Mouse (Mus musculus): ENCODE results near the gene Abcg8.

The Abcg8 gene

DNA sequence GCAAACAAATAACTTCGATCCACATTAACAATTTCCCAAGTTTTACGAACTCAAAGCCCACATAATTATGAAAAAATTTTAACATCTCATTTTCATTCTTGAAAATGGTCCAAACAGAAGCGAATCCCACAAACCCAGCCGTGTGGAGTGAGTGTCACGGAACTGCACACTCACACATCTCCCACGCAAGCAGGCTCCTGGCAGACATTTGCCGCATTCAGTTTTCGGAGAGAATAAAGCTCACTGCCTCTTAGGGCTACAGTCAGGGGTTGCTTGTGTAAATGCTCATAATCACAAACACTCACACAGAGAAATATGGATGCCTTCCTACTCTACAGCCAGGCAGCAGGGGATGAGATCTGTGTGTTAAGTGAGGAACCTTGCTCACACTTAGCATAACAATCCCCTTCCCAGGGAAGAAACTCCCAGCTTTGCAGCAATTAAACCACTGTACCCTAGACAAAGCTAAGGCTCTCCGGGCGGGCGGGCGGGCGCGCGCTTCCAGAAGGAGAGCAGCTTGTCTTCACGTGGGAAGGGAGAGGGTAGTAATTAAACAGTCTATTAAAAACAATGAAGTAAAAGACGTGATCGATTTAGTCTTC is 37.6 kb downstream of the Abcg8 start:
- DNase-seq (ENCODE audit: low spot score), result no peak

DNA sequence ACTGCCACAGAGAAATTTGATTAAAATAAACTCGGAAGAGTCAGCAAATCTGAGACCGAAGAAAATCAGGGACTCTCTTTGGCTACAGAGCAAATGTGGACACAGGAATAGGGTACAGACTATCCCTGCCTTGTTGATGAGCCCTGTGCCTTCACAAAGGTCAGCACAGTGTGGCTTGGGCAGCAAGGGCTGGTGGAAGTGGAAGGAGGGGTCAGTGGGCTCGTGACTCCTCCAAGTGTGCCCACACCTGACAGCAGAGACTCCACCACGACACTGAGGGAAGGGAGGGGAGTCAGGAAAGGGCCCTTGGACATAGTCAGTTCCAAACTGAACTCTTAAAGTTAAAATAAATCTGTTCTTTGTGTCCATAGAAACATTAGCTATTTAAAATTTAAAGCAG is 38.8 kb downstream of the Abcg8 start:
- DNase-seq (ENCODE audit: low spot score), result no peak

DNA sequence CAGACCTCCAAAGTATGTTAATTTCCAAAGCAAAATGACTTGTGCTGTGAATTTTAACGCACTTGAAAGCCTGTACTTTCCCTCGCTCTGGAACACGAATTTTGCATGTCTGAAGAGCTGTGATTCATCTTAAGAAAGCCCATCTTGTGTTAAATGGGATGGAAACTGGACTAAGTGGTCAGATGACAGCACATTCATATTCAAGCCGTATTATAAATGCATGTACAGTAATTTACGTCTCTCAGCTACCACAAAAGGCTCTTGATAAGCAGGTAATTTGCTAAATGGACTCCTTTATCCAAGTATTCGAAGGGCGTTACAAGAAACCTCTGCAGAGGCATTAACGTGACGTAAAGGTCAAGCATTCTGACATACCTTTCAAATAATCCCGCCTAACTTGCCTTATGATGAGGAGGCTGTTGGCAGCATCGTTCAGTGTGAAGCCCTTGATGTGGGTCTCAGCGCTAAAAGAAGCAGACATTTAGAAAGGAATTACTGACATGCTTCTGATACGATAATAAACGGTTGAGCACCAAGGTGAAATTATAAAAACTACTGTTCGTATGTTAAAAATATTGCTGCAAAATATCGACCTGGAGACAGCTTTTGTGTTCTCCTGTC is 40.3 kb downstream of the Abcg8 start:
- DNase-seq (ENCODE audit: low spot score), result no peak

DNA sequence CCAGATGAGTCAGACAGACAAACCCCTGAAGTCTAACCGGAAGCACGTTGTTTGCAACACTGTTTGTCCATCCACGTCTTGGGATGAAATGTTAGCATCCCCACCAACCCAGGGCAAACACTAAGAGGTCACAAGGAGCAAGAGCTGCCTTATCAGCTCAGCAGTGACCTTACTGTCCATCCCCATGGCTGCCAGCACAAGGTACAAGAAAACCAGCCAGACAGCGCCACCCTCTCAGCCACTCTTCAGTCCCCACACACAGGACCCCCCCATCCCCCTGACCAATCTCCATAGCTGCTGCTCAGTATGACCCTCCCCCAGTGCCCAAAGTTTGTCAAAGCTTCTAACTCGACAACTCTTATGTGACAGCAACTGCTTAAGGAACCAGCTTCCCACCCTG is 41.3 kb downstream of the Abcg8 start:
- no peak for DNase-seq (ENCODE audit: low spot score)

DNA sequence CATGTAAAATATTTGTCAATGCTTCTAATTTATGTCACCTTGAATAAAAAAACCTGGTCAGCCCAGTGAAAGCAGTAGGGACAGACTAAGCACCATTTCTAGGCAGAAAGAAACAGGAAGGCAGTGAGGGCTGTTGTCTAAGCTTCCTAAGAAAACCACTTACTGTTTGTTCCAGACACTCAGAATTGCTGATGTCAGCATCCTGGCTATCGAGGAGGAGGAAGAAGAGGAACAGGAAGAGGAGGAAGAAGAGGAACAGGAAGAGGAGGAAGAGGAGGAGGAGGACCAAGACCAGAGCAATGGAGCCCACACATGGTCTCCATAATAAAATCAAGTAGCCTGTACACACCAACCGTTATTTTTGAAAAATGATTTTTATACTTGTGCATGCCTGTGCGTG is 43.0 kb downstream of the Abcg8 start:
- DNase-seq (ENCODE audit: low spot score), result no peak

DNA sequence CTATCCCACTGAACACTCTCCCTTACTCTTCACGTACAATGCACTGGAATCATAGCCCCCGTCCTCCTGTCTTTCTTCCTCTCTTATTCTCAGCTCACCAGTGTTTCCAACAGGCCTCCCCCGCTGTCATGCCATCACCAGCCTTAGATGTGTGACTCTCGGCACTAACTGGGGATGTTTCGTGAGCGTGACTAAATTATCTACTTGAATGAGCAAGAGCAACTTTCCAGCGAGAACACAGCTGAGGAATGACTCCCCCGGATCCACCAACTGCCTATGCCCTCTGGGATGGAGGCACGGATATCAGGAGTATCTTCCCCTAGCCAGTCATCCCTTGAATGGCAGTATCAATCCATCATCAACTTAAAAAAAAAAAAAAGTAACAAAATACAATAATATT is 47.9 kb downstream of the Abcg8 start:
- DNase-seq (ENCODE audit: low spot score), result no peak

DNA sequence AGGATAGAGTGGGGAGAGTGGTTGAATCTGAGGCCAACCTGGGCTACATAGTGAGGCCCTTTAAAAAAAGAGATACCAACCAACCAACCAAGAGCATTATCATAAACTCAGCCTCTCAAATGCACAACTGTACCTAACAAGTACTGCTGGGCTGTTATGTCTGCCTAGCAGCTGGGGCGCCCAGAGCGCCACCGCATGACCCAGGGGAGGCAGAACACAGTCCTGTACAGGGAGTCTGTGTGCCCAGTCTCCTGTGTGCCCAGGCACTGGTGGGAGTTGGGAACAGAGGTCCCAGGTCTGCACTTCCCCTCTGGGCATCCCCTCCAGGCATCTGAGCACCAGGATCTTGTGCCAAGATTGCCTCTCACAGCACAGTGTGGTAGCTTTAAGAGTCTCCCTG is 49.1 kb downstream of the Abcg8 start:
- DNase-seq (ENCODE audit: low spot score), result no peak

DNA sequence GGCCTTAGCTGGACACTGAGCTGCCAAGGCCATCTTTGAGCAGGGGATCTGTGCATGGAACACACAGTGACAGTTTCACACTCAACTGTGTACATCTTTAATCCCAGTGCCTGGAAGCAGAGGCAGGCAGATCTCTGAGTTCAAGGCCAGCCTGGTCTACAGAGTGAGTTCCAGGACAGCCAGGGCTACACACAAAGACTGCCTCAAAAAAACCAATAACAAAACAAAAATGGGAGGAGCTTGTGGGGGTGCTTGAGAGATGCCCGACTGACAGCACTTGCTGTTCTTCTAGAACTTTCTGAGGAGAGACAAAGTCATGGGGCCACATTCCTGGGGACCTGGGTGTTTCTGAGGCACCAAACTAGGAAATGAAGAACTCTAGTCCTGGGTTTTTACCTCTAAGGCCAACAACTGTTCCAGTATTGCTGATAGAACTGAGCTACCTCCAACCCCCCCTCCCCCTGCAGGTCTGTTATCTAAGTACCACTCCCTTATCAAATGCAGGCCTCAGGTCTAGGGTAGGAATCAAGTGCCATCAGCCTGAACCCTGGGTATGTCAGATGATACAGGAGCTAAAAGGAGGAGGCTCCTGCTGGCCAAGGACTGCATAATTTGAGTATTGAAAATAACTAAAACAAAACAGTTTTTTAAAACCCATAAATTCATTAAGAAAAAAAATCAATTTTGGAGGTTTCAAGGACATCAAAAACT is 52.3 kb downstream of the Abcg8 start:
- peak; percentile 15 for DNase-seq (ENCODE audit: low spot score)

DNA sequence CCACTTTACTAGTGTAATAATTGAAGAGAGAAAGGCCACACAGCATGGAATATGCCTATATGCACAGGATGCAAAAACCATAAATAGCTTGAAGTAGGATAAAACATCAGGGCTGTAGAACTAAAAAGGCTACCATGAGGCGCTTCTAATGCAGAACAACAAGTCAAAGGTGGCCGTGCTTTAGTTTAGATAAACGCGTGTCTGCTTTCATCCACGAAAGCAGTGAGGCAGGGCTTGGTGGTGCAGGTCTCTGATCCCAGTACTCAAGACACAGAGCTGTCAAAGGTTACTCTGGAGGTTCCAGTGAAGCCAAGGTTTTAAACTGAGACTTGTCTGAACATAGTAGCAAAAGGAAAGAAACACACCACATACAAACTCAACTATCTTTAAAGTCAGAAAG is 53.0 kb downstream of the Abcg8 start:
- DNase-seq (ENCODE audit: low spot score), result no peak

DNA sequence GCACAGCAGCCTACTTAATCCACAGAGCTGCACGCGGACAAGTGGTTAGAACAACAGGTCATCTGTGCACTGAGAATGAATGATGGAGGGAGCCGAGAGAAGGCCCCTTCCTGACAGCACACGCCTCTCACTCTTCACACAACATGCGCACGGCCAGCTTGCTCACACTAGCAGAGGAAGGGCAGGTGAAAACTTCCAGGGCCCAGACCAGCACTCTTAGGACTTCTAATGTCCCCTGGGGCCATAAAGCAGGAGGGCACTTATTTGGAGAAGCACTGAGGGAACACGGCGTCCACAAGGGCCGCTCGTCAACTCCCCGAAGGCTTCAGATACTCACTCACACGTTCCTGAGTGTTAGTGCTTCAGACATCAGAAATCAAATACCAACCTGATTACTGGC is 55.3 kb downstream of the Abcg8 start:
- no peak for DNase-seq (ENCODE audit: low spot score)

DNA sequence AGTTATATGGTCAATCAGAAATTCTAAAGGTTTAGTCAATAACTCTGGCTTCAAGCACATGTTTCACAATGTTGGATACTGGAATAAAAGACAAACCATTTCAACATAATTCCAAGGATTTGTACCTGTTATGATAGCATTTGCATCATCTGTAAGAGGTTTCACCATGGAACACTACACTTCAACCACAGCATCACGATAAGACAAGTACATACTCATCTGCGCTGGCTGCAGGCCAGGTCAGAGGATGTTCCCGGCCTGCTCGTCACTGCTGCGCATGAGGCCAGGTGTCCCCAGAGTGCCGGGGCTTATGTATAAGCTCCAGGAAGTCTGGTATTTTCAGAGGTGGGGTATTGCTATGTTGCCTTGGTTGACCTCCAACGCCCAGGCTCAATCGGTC is 56.5 kb downstream of the Abcg8 start:
- peak; percentile 55 for DNase-seq (ENCODE audit: low spot score)

DNA sequence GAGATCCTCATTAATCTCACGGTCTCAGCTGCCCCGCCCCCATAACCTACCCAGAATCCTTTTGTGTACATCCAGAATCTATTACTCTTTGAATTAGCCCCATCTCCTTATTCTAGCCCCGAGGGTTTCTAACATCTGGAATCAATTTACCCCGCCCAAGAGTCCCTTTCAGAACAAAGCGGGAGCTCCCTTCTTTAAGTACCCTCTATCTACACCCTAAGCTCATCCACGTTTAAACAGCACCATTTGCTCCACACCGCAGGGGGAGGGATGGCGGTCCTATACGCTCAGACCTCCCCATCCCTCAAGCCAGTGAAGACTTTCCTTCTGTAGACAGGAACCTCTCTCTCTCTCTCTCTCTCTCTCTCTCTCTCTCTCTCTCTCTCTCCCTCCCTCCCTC is 60.6 kb downstream of the Abcg8 start:
- no peak for DNase-seq (ENCODE audit: low spot score)

DNA sequence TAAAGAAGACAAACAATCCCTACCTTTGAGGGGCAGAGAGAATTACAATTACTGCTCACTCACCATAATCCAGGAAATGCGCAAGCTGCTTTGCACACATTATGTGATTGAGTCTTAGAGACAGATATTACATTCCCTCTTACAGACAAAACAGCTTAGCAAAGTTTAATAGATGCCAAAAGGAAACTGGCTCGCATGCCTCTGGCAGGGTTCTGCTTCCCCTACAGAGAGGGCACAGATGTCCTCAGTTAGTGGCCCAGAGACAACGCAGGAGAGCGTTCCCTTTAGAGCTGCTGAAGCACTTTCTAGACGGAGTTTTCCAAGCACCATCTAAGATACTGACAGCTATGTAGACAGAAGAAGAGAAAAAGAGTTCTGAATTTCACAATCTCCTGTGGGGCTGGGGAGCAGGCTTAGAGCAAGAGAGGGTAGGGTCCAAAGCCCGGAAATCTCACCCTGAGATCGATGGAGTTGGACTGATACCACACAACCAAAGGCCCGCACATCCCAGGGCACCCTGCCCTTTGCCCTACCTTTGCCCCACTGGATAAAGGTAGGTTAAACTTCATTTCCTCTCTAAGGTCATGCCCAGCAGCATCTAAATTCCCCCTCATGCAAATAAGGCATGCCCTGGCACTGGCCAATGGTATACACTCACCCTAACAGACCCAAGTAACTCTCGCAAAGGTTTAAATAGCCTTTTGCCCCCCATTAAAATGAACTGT is 62.1 kb downstream of the Abcg8 start:
- no peak for DNase-seq (ENCODE audit: low spot score)

DNA sequence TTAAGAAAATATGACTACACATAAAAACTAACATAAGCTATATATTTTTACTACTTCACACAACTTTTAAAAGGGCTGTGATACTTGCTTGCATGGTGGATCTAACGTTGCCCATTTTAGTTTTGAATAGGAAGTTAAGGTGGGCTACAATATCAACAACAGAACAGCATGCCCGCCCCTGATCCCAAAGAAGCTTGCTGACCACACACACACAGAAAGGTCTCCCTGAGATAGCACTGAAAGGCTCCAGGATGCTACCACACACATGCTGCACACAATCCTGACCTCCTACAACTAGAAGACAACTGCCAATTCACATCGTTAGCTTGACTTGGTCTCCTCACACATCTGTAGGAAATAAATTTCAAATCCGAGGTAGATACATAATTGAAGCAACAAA is 68.2 kb downstream of the Abcg8 start:
- no peak for DNase-seq (ENCODE audit: low spot score)

DNA sequence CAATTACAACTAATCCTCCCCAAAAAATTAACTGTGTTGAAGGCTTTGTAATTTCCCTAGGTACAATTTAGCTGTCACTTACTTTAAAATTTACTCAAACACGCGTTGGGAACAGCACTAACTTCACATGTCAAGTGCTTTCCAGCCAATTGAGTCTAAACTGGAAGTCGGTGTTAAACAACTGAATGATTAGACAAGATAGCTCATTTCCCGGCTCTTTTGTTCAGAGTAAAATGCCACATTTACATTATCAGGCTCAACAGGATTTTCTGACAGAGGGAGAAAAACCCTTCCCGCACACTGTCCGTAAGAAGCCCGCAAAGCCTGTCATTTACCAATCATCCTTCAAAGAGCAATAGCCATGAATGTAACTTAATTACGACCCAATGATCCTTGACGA is 68.9 kb downstream of the Abcg8 start:
- no peak for DNase-seq (ENCODE audit: low spot score)

DNA sequence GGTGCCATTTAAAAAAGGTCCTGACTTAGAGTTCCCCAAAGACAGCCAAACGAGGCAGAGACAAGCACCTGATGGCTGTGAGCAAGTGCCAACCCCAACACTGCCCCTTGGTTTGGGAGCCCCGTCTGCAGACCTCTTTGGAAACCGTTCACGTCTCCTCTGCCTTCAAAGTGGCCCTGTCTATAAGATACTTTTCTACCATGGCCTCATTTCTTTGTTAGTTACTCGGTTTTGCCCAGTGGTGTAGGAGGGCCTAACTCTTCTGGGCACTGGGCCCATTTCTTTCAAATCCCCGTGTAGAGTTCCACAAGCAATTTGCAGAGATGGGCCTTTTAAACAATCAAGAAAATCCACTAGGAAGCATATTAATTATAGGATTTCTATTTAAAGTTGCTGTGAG is 71.1 kb downstream of the Abcg8 start:
- DNase-seq (ENCODE audit: low spot score), result no peak

DNA sequence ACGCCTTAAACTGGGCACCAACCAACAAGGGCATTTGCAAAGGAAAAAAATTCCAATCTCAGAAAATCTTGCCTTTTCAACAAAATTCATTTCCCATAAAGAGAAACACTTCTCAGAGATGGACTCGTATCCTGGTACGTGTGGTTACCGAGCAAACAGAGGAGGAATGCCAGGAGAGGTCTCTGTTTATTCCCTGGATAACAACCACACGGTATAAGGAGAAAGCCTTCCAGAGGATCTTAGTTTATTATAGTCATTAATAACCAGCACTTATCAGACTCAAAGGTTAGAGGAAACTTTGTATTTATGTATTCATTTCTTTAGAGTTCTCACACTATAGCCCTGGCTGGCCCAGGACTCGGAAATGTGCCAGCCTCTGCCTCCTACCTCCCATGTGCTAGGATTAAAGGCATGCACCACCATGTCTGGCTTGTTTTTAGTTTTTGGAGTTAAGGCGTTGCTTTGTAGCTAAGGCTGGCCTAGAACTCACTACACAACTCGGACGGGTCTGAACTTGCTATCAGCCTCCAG is 72.1 kb downstream of the Abcg8 start:
- no peak for DNase-seq (ENCODE audit: low spot score)

DNA sequence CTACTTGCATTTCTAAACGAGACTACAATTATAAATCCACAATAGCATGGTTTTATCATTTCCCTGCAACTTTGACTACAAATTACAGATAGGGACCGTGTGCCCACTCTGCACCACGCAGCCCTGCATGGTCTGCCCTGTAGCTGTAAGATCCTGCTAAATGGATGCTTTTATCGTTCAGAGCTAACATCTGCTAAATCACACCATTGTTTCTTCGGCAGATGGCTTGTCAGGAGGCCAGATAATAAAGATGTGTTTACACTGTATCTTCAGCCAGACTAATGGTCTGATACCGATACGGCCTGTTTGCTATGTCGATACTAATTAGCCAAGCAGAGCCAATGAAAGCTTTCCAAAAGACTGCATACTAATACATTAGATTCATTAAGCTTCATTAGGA is 73.2 kb downstream of the Abcg8 start:
- DNase-seq (ENCODE audit: low spot score), result no peak

All from spleen, adult 12 weeks (tissue).